Mouse (Mus musculus) monocyte, adult 5-6 weeks (primary cell): ENCODE results near the gene Tsga10. TPM values are rescaled to one million over a fixed set of nuclear protein-coding genes. Genes with fewer than 3 reads are reported as not detected.
A peak's percentile ranks its signal among the peaks of the same experiment; 100 is the strongest.
"Not testable (repeated sequence)": the region's sequence is repeated elsewhere in the genome, so short reads cannot be mapped to it uniquely, and the experiment has no call there.

Source experiments
- ATAC-seq: fragments of 153-309, 156-312 bp; replicated peaks from 2 replicates; pipeline ENCODE4 v1.8.0; 2017; ENCODE audit warnings: mild to moderate bottlenecking; ENCODE audit not compliant: low TSS enrichment, insufficient number of reproducible peaks, severe bottlenecking, poor library complexity, low FRiP score
- total RNA-seq: library from RNA; stranded (forward); fragments of 200-1000, 200-491, 200-594 nt; gene quantifications from 3 replicates; pipeline ENCODE4 v1.2.3, GENCODE M21; 2017

Tsga10 gene
- total RNA-seq, 1 experiment from 2014 or later: 18.6 TPM

DNA sequence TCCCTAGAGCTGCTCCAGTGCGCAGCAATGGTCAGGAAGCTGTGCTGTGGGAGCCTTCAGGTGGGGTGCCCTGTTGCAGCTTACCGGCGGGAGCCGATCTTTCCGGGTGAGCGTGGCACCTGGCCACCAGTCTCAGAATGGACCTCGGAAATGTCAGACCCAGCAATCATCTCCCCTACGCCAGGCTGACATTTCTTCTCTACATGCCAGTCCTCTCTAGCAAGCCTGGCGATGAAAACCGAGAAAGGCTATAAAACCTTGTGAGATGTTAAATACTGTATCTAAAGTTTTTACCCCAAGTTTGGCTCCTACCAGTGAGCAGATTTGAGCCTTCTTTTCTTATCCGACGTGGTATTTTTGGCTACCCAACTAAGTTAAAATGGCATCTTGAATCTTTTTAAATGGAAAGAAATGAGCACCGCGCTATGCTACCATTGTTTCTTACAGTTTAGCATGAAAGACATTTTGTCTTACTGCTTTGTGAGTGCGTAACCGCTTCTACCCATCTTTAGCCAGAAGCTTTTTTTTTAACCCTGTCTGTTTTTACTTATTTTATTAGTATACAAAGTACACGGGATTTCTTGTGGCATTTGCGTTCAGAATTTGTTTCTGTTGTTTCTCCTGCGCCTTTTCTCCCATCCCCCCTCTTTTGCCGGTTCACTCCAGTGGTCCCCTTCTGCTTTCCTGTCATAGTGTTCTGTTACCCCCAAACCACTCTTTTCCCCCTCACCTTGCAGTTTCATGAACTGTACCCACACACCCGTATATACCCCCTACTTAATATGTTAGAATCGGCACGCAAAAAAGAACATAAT is 621 bp downstream of the Tsga10 start:
- no peak for ATAC-seq

DNA sequence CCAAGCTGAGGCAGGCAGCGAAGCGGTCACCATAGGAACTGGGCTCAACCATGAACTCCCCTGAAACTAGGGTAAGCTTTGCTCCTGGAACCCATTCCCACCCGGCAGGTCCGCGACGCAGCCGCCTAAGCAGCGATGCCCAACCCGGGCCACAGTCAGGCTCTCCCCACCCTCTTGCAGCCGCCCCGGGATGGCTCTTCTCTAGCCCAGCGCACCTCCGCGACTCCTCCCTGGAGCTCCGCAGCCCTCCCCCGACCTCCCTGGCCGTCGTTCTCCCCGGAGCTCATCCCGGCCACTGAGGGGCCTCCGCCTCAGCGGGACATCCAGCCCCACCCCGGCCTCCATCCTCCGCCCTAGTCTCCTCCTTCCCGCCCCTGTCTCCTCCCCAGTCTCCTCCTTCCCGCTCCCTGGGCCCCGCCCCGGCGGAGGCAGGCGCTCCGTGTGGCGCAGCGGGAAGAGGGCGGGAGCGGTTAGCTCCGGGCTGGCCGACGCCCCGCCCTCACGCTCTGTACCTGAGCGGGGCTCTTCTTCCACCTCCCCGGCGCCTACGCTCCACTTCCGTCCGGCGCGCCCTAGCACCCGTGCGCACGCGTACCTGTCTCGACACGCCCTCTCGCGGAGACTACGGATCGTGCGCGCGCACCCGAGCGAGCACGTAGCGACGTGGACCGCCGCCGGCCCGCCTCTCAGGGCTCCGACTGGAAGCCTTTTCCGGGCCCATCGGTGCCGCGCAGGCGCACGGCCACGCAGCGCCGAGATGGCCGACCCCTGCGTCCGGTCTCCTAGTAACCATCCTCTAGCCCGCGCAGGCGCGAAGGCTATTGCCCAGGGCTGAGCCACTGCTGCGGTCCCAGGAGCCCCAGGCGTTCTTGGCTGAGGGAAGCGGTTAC is 1.5 kb downstream of the Tsga10 start:
- peak; percentile 86 for ATAC-seq

DNA sequence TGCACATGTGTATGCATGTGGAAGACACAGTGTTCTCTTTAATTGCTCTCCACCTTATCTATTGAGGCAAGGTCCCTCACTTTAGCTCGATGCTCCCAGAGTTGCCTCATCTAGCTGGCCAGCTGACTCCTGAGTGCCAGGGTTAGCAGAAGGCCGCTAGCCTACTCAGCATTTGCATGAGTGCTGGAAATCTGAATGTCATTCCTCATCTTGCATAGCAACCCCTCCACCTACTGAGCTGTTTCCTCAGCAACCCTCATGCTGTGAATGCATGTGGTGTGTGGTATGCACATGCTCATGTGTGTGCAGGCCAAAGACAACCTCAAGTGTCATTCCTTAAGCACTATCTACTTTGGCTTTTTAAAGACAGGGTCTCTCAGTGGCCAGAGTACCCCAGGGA is 15.5 kb downstream of the Tsga10 start:
- no peak for ATAC-seq

DNA sequence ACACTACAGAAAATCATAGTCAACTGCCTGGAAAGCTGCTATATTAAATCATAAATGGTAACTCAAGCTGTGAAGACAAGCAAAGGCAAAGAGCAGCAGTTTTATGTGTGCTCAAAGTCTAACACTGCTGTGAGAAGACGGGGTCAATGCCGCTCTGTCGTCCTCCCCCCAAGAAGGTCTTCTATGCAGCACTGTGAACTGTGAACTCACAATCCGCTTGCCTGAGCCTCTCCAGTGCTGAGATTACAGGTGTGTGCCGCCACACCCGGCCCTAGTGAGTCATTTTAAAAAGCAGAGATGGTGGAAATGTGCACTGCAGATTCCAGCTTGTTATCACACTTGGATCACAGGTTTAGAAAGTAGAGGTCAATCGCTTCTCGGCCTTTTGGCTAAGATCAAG is 19.4 kb downstream of the Tsga10 start:
- ATAC-seq: no peak

DNA sequence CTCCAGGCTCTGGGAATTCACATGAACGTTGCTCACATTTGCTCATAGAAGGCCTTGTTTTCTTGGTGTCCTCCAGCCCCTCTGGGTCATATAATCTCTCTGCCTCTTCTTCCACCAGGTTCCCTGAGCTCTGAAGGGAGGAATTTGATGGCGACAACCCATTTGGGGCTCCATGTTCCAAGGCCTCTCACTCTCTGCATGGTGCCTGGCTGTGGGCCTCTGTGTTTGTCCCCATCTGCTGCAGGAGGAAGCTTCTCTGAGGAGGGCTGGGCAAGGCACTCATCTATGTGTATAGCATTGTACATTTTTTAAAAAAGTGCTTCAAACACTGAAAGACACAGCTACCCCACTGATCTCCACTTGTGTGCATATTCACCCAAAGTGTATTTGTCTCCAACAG is 34.5 kb downstream of the Tsga10 start:
- no peak for ATAC-seq

DNA sequence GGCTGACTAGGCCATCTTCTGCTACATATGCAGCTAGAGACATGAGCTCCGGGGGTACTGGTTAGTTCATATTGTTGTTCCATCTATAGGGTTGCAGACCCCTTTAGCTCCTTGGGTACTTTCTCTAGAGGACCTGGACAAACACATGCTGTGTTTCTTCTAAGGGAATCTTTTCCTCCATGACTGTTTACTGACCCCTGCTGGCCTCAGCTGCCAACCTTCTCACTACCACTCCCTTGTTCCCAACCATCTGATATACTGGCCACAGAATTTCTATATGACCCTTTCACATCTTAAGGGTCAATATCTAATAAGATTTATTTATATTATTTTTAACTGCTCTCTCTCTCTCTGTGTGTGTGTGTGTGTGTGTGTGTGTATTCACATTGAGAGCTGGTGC is 63.9 kb downstream of the Tsga10 start:
- not testable (repeated sequence) for ATAC-seq

DNA sequence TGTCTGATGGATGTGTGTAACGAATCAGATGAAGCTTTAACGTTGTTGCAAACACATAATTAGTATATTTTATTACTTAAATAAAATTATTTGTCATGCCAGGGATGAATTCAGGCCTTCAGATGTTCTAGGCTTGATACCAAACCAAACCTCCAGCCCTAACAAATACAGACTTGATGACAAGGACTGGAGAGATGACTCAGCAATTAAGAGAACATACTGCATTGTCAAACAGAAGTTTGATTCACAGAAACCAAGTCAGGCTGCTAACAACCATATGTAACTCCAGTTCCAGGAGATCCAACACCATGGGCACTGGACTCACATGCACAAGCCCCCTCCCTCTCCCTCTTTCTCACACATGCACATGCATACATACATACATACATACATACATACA is 65.9 kb downstream of the Tsga10 start:
- ATAC-seq: no peak

DNA sequence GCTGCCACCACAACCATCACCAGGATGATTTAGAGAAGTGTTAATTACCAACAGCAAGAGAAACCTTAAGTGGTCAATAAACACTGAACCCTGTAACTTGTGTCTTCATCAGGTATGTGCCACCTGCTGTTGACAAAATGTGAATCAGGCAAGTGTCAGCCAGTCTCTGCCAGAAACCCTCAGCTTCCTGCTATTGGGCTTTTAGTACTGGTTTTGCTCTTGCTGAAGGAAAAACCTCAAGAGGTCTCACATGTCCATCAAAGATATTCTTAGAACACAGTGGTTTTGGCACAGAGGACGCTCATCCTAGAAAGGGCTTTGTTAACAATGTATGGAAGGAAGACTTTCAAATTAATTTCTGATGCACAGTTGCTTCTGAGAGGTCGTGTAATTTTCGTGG is 66.7 kb downstream of the Tsga10 start:
- no peak for ATAC-seq

DNA sequence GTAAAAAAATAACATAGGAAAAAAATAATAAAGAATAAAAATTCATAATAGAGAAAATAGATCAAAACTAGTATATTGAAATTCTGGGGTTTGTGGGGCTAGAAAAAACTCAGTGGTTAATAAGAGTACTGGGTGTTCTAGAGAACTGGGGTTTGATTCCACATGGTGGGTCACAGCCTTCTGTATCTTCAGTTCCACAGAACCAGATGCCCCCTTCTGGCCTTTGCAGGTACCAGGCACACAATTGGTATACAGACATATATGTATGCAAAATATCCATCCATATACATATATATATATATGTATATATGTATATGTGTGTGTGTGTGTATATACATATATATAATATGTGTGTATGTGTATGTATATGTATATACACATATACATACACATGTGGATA is 106.8 kb downstream of the Tsga10 start:
- no peak for ATAC-seq

DNA sequence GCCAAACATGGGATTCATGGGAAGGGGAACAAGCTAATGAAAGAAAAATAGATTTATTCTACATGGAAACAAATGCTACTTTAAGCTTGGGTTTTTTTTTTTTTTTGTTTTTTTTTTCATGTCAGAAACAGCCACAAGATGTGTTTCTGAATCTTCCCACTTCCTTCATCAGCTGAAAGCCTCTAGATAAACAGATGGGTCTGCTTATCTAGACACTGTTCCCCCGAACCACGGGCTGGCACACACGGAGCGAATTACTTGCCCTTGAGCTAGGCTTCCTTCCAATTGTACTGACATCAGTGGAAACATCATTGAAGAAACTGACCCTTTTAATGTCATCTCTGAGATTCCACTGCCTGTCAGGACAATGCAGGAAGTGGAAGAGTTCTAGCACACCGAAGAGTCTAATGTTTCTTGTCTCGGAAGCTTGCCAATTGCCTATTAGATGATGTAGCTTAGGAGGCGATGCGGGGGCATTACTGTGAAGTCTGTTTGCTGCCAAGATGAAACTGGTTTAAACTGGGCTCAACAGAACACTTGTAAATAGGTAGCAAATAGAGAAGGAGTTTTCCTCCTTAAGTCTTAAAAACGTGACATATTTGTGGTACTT is 121.5 kb downstream of the Tsga10 start:
- no peak for ATAC-seq

DNA sequence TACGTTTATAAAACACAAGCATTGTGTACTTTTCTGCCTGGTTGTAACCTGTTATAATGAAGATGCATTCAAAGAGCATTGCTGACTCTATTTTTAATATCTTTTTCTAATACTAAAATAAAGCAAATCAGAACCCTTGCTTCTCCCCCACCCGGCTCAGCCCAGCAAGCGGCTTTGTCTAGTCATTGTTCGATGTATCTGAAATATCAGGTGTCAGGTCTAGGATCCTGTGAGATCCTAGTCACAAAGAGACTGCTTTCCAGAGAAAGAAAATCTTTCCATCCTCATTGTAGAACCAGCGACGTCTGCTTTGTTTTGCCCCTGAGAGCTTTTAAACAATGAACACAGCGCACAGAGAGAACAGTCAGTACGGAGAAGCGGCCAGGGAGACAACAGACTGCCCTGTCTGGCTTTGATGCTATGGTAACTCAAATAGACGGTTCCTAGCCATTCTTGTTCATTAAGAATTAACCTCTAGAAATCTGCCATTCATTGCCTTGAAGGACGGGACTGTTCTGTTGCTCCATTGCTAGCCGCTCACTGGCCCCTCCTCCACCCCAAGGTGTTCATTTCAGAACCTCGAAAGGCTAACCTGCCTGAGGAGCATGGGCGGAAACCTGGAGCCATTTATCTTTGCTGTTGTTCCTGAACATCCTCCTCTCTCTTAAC is 123.5 kb downstream of the Tsga10 start:
- no peak for ATAC-seq

DNA sequence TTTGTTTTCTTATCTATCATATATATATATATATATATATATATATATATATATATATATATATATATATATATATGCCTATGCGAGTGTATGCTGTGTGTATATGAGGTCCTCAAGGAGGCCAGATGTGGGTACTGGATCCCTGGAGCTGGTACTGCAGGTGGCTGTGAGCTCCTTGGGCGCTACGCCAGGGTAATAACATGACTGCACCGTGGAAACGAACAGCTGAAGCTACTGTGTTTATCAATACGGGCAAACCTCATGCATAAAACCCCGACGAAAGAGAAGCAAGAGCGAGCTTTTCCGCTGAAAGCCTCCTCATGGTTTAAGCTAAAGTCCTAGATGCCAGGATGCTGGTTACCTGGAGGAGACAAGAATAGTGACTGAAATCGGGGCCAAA is 124.1 kb downstream of the Tsga10 start:
- ATAC-seq: no peak

DNA sequence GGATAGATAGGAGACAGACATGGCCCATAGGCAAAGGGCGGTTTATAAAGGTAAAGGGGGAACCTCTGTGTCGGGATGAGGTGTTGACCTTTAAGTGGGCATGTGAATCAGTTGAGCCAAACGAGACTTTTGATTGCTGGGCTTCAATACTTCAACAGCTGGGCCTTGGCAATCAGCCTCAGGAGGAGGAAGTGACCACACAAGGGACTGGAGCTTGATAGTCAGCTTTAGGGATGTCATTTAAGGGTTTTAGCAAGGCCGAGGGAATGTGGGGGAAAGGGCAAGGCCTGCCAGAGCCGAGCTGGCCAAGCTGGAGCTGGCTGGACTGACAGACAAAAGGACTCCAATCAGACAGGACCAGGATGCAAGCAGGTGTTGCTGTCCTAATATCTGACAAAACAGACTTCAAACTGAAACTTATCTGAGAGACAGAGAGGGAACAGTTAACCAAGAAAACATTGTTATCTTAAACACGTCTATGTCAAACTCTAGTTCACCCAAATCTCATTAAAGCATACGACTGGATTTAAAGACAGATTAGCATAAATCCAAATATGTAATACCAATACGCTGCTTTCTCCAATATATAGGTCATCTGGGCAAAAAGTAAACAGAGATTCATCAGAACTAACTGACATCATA is 125.9 kb downstream of the Tsga10 start:
- ATAC-seq: no peak

DNA sequence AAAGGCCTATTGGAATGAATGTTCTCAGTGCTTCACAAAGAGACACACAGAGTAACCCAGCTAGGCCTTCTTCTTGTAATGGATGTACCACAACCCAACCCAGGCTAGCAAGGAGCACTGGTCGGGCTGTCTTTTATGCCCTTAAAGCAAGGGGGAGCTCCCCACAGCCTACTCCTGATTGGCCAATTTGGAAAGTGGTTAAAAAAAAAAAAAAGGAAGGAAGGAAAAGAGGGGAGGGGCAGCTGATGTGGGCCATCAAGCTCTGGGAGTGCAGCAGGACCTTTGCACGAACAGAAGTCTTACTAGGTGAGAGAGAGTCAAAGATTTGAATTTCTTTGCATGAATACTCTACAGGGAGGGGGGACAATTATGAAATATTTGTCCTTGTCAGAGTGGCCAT is 127.3 kb downstream of the Tsga10 start:
- ATAC-seq: no peak

DNA sequence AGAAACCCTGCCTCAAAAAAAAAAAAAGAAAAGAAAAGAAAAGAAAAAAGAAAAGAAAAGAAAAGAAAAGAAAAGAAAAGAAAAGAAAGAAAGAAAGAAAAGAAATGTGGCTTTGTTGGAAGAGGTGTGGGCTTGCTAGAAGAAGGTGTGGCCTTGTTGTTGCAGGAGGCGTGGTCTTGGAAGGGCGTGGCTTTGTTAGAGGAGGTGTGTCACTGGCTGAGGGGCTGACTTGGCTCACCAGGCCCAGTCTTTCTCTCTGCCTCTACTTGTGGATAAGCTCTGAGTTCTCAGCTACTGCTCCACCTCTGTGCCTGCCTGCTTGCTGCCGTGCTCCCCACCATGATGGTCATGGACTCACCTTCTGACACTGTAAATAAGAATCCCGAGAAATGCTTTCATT is 129.2 kb downstream of the Tsga10 start:
- no peak for ATAC-seq

DNA sequence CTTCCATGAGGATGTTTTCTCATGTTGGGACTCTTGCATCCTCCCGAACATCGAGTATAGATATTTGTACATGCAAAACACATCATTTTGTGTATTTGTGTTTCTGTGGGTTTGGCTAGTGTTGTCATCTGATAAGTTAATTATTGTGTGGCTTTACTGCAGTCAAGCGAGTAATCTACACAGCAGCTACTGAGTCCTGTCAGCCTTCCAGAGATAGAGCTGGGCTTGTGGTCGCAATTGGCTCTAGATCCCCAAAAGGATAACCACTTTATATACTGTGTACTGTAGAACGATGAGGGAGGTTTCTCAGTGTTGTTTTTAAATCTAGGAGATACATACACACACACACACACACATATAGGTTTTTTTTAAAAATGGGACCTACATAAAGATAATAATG is 130.3 kb downstream of the Tsga10 start:
- no peak for ATAC-seq

DNA sequence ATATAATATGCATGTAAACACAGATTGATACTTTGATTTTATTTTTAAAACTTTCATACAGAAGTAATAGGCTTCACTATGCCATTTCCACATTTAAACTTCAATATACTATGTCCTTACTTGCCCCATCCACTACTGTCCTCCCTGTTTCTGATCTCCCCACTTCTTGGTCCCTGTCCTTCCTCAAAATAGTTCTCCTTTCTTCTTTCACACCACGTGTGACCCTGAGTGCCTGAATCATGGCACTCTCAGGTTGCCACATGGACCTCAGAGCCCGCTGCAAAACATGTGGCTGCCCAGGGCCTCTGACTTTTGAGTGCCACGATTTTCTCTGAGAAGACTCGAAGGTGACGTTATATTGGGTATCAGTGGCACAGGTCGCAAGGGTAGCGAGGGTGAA is 131.4 kb downstream of the Tsga10 start:
- 0 out of 2 replicates have a peak, but pooled peaks have one; percentile 40 for ATAC-seq

DNA sequence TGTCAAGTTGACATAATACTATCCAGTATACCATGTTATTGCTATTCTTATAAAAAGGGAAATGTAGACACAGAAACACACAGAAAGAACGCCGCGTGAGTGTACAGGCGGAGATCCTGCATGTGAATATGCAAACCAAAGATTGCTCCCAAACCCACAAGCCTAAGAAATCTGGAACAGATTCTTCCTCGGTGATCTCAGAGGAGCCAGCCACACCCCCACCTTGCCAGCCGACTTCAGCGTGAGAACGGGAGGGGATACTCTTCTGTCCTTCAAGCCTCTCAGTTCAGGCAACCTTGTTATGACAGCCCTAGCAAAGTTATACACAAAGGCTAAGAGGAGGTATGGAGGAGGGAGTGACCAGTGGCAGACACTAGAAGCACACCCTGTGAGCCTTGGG is 136.9 kb downstream of the Tsga10 start:
- ATAC-seq: no peak

DNA sequence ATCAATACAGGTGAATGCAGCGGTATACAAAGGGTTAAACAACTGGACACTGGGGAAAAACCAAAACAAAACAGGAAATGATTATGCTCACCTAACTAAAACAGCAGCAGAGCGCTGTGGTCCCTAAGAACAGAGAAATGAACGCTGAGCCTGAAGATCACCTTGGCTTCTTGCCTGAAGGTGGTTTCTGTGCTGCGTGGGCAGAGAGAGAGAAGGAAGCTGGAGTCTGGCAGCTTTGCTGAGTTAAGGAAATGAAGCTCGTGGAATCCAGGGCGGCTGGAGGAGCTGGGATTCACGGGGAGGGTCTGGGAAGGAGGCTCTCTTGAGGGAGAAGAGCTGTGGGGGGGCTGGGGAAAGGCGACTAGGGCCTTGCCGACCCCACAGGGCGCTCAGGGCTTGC is 138.2 kb downstream of the Tsga10 start:
- no peak for ATAC-seq
